Mouse (Mus musculus) skeletal muscle tissue, adult 2 months (tissue): ENCODE data around the gene Ifitm7.
"Not testable (repeated sequence)": the region's sequence is repeated elsewhere in the genome, so short reads cannot be mapped to it uniquely, and the experiment has no call there.

Source experiments
- DNase-seq: peaks from one replicate; pipeline ENCODE4 v3.0.0-alpha.2; 2012; ENCODE audit warnings: low read depth, low spot score

The Ifitm7 gene

GRCm38 (mm10) chr16:13986574-13987478 is at the start of gene Ifitm7, which contains the start of gene 2900011O08Rik:
Gene Ifitm7, minus strand, starts transcription at chr16:13986888.
Gene 2900011O08Rik, plus strand, starts transcription at chr16:13986604.
- no peak for DNase-seq

- DNase-seq: no peak
These were observed 46.4 kb upstream of the Ifitm7 start for GRCm38 (mm10) chr16:14033076-14033475.

DNA sequence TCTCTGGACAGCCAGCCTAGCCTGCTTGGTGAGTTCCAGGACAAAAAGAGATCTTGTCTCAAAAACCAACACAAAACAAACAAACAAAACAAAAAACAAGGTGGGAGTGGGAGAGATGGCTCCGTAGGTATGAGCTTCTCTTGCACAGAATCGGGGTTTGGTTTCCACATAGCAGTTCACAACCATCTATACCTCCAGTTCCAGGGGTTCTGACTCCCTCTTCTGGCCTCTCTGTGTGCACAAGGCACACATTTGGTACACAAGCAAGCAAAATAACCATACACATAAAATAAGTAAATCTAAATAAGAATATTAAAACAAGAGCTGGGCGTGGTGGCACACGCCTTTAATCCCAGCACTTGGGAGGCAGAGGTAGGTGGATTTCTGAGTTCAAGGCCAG is 44.0 kb upstream of the Ifitm7 start:
- DNase-seq: no peak

- no peak for DNase-seq
These were observed 43.2 kb upstream of the Ifitm7 start for GRCm38 (mm10) chr16:14029851-14030250.

- DNase-seq: no peak
These were observed 42.4 kb upstream of the Ifitm7 start for GRCm38 (mm10) chr16:14029072-14029471.

- no peak for DNase-seq
These were observed 38.7 kb upstream of the Ifitm7 start for GRCm38 (mm10) chr16:14025091-14025990.

DNA sequence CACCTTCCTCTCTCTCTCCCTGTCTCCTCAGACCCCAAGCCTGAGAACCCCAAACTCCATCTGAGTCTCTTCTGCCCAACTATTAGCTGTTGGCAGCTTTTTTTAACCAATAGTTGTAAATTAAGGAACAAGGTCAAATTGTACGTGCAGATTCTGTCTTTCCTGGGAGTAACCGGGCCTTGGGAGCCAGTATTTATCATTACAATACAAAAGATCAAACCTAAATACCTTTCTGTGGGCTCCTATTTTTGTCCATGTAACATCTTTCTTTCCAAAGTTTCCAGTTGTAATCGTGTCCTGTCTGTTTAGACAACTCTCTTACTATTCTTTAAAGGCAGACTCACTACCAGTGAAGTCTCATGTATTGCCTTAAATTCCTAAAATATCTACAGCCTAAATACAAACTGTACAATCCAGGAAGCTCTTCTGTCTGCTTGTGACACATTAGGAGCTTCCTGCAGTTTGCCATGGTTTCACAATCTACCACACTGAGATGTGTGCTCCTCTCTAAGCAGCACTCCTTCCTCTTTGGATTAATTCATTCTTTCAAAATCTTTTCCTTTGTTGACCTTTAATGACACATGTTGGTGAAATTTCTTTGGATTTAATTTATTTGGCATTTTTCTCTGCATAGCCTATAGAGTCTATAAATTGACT is 34.6 kb upstream of the Ifitm7 start:
- no peak for DNase-seq

DNA sequence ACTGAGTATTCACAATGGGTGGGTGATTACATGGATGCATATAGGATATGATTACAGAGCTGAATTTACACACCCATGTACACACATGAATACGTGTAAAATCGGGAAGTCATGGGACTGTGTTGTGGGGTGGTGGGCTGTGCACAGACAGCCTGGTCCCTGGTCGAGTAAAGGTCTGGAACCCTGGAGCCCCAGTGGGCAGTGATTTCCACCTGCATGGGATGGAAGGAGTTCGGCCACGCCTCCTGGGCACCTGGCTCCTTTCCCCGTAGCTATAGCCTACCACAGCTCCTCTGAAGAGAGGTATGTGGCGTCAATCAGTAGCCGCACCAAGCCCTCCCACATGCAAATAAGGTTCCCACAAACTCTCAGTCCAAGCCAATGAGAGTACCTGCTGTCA is 30.6 kb upstream of the Ifitm7 start:
- DNase-seq: no peak

DNA sequence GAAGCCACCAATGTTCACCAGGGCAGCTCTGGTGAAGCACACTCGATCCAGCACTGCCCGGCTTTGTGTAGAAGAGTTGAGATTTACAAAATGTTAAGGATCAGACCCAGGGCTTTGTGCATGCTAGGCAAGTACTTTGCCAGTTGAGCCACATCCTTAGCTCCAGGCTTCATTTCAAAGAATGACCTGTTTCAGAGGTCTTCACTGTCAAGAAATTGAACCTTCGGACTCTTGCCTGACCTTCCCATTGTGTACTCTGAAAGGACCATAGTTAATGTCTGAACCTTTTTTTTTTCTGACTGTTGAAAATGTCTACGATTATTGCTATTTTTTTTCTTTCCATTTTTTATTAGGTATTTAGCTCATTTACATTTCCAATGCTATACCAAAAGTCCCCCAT is 23.3 kb upstream of the Ifitm7 start:
- DNase-seq: no peak

GRCm38 (mm10) chr16:14008708-14009107 is 22.0 kb upstream of the Ifitm7 start:
- no peak for DNase-seq

DNA sequence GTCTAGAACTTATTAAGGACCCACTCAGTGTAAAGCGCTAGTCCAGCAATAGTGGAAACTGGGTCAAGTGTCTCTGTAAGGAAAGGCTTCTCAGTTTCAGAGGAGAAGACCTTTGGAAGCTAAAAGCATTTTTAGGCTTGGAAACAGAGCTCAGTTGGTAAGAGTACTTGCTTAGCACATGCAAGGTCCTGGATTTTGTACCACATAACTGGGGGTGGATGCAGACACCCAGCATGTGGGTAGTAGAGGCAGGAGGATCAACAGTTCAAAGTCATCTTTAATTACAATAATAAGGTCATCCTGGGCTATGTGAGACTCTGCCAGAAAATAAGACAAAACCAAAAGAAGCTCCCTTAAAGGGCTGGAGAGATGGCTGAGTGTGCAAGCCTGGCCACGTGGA is 21.4 kb upstream of the Ifitm7 start:
- no peak for DNase-seq

GRCm38 (mm10) chr16:14005266-14005665 is 18.6 kb upstream of the Ifitm7 start:
- no peak for DNase-seq

DNA sequence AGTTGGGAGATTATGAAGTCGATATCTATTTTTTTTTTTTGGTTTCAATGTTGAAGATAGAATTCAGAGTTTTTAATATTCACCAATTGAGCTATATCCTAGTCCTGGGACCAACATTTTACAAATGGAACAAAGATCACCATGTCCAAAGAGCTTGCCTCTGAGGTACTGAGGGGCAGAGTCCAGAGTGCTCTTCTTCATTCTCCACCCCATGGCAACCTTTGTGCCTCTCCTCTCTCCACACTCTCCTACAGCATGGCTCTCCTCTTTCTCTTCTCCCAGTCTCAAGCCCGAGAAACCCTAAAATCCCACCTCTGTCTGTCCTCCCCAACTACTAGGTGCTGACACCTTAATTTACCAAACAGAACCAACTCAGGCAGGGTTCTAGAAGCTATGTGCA is 18.0 kb upstream of the Ifitm7 start:
- DNase-seq: no peak

DNA sequence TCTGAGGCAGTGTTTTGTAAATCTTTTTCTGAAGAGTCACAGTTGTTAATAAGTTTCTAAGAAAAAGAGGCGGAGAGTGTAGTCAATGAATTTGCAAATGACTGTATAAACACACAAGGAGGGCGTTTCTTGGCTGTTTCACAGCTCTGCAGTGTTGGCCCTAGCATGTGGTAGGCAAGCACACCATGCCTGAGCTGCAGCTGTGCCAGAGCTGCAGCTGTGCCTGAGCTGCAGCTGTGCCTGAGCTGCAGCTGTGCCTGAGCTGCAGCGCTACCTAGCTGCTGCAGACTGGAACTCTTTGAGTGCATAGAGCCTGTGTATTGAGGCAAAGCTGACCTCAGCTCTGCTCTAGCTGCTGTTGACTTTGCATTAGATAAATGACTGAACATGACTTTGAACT is 17.5 kb upstream of the Ifitm7 start:
- peak; percentile 23 for DNase-seq

DNA sequence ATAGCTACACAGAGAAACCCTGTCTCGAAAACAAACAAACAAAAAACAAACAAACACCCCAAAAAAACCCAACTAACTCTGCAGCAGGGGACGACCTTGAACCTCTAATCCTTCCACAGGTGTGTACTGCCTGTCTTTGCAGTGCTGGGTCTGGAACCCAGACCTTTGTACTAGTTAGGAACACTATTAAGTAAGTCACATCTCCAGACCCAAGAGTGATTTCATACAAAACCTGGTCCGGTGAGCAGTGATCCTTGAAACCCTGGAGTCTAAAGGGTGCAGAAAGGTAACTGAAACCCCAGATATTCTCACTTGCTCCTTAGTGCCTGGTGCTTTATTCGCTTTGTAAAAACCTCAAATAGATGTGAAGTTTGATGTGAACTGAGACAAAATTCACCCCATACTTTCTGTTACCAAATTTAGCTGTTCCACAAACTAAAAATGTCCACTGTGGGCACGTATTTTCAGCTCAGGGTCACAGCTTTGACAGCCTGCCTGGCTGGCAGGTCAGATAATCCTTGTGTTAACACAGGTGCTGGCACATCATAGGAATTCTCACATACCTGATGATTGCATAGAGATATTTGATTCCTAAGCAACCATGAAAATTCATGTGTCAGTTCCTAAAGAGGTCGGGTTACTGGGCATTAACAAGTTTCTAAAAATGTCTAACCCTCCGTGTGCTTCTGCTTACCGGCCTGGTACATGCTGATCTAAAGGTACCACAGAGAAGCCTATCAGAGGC is 16.9 kb upstream of the Ifitm7 start:
- DNase-seq: peak; percentile 52

- DNase-seq: no peak
These were observed 7.8 kb upstream of the Ifitm7 start for GRCm38 (mm10) chr16:13994502-13994901.

- no peak for DNase-seq
These were observed 7.4 kb upstream of the Ifitm7 start for GRCm38 (mm10) chr16:13994076-13994475.

- no peak for DNase-seq
These were observed 6.0 kb upstream of the Ifitm7 start for GRCm38 (mm10) chr16:13992518-13993248.

GRCm38 (mm10) chr16:13986197-13986573 is 503 bp downstream of the Ifitm7 start:
- DNase-seq: no peak

DNA sequence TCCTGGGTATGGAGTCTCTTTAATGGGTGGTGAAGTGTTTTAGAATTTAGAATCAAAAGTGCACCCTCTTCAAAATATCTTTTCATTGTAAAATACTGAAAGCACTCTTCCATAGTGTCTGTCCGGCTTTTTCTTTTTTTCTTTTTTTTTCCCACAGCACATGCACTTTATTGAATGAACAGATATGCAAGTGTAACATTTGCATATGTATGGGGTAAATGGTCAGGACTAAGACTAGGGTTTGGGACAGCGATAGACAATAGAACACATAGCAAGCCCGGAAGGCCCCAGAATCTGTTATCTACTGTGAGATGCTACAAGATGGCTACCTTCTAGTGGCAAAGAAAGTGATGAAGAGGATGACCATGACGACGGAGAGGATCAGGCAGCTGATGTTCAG is 3.5 kb downstream of the Ifitm7 start:
- no peak for DNase-seq

DNA sequence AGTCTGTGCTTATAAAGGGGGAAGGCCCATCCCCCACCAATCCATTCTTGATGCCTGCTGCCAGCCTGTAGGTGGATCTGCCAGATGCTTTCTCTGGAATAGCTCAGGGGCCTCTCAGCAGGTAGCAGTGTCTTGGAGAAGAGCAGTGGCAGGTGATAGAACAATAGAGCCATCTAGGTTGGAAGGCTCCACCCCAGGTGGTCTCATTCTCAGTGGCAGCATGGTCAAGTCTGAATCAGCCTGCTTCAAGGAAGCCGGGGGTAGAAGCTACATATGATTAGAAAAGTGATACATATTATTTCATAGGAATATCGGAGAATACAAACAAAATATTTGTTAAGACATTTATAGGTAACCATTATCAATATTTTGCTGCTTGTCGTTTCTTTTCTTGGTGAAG is 5.0 kb downstream of the Ifitm7 start:
- DNase-seq: not testable (repeated sequence)
